Mouse (Mus musculus): ENCODE data around the gene Mst1r. TPM values are rescaled to one million over a fixed set of nuclear protein-coding genes. Genes with fewer than 3 reads are reported as not detected.
A peak's percentile ranks its signal among the peaks of the same experiment; 100 is the strongest.

Gene Mst1r
- total and polyA plus RNA-seq, 3 experiments: not detected

- H3K79me2 ChIP-seq (replicated peaks; ENCODE audit: control insufficient read depth, extremely low read depth, insufficient read depth, poor library complexity, severe bottlenecking): peaks cover 33% of the 10 kb centered on the region
- H3K27ac ChIP-seq (ENCODE audit: insufficient read depth, low read depth): no peak overlapping the region
- peak; percentile 34 for DNase-seq (ENCODE audit: extremely low read depth)
- peaks cover 7% of the 10 kb centered on the region for H3K9me3 ChIP-seq (replicated peaks; ENCODE audit: low read length)
- peaks cover 0 to 13% of the 10 kb centered on the region in 2 experiments for H3K36me3 ChIP-seq (replicated peaks in 1 of 2; ENCODE audit: control insufficient read depth in 1 of 2, insufficient read depth in 1 of 2, low read length in 1 of 2)
- TF ChIP-seq TBP (conservative IDR thresholded peaks at IDR 0.05; ENCODE audit: low read depth, low read length): 0 out of 2 replicates have a peak, but pooled peaks have one; percentile 36
- no peak for TF ChIP-seq HCFC1 (IDR thresholded peaks at IDR 0.05; ENCODE audit: low read depth, low read length)
- no peak for TF ChIP-seq RCOR1 (conservative IDR thresholded peaks at IDR 0.05; ENCODE audit: low read depth, low read length)
- dilution Hi-C loops (cut with MboI; ENCODE audit: extremely low pct_ligation_motif_present, extremely low pct_unique_long_range_greater_than_20kb, low sequenced_read_pairs): no loop called here
- in situ Hi-C loops (cut with MboI; ENCODE audit: low pct_ligation_motif_present, low pct_unique_long_range_greater_than_20kb, low sequenced_read_pairs): no loop called here
- no peak overlapping the region for H3K9ac ChIP-seq (ENCODE audit: insufficient read depth, low read depth)
- peaks cover 13 to 47% of the 10 kb centered on the region in 2 experiments for H3K4me1 ChIP-seq (ENCODE audit: control insufficient read depth in 1 of 2, insufficient read depth in 2 of 2)
- H3K27me3 ChIP-seq (replicated peaks): peaks cover 46% of the 10 kb centered on the region
- H3K4me3 ChIP-seq (replicated peaks in 1 of 3; ENCODE audit: low read depth in 2 of 3, low read length in 2 of 3, poor library complexity in 1 of 3): no peak overlapping the region
- H3K4me2 ChIP-seq (ENCODE audit: insufficient read depth, low read depth, poor library complexity, severe bottlenecking): no peak overlapping the region
Observed at GRCm38 (mm10) chr9:107949184-107949921, 42.7 kb downstream of the Mst1r start.

GRCm38 (mm10) chr9:107949922-107950235 is 43.2 kb downstream of the Mst1r start, which contains the start of gene Traip:
Gene Traip, plus strand, starts transcription at chr9:107950136.
- TF ChIP-seq CTCF (conservative IDR thresholded peaks at IDR 0.05 in 1 of 2, IDR thresholded peaks at IDR 0.05 in 1 of 2; ENCODE audit: low read depth in 2 of 2, low read length in 2 of 2): no peak
- TF ChIP-seq CHD1 (IDR thresholded peaks at IDR 0.05; ENCODE audit: low read depth, low read length): no peak
- Histone ChIP-seq H3K4me2 (ENCODE audit: insufficient read depth, low read depth, poor library complexity, severe bottlenecking) (peak within 1 kb of the TSS; percentile 89), H3K36me3 (replicated peaks in 1 of 2; ENCODE audit: control insufficient read depth in 1 of 2, insufficient read depth in 1 of 2, low read length in 1 of 2) (peaks cover 0 to 16% of the 10 kb centered on the region in 2 experiments), H3K4me3 (replicated peaks in 1 of 3; ENCODE audit: low read depth in 2 of 3, low read length in 2 of 3, poor library complexity in 1 of 3) (peak within 1 kb of the TSS; percentile 86 to 95 (median 89)), H3K9ac (ENCODE audit: insufficient read depth, low read depth) (peak within 1 kb of the TSS; percentile 42), H3K27ac (ENCODE audit: insufficient read depth, low read depth) (0 out of 2 replicates have a peak within 1 kb of the TSS, but pooled peaks have one; percentile 12), H3K27me3 (replicated peaks) (peaks cover 42% of the 10 kb centered on the region), H3K79me2 (replicated peaks; ENCODE audit: control insufficient read depth, extremely low read depth, insufficient read depth, poor library complexity, severe bottlenecking) (peaks cover 33% of the 10 kb centered on the region), H3K9me3 (replicated peaks; ENCODE audit: low read length) (peaks cover 7% of the 10 kb centered on the region), H3K4me1 (ENCODE audit: control insufficient read depth in 1 of 2, insufficient read depth in 2 of 2) (peaks cover 13 to 47% of the 10 kb centered on the region in 2 experiments)
- dilution Hi-C loops (cut with MboI; ENCODE audit: extremely low pct_ligation_motif_present, extremely low pct_unique_long_range_greater_than_20kb, low sequenced_read_pairs): no loop called here
- no peak for DNase-seq (ENCODE audit: extremely low read depth)
- in situ Hi-C loops (cut with MboI; ENCODE audit: low pct_ligation_motif_present, low pct_unique_long_range_greater_than_20kb, low sequenced_read_pairs): no loop called here

DNA sequence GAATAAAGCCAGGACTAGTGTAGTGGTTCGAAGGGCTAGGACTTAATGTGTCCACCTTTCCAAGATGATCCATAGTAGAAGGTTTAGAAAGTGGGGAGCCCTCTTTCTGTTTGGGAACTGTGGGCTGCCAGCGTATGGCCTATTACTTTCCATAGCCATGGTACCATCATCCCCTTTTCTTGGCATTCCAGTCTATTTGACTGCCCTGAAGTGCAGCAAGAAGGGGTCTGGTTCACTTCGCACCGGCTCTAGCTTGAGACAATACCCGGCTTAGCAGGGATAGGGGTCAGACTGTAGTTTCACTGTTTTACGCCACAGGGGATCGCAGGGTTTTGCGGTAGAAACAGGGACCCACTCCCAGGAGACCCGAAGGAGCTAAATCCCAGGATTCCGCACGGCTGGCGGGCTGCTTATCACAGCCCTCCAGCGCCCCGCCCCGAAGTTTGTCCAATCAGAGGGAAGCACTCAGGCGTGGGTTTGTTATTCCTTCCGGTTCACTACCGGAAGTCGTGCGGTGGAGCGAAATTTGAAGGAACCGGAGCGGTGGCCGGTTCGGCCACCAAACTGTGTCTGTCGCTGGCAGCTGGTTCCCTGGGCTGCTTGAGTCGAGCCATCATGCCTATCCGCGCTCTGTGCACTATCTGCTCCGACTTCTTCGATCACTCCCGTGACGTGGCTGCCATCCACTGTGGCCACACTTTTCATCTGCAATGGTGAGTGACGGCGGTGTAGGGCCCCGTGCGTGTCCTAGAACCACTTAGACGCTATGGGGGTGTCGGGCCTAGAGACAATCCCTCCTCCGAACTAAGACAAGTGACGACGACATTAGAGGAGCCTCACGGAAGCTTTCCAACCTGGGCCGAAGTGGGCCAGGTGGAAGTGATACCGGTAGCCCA is 44.0 kb downstream of the Mst1r start:
- Histone ChIP-seq H3K4me1 (ENCODE audit: control insufficient read depth in 1 of 2, insufficient read depth in 2 of 2) (peaks cover 13 to 47% of the 10 kb centered on the region in 2 experiments), H3K27me3 (replicated peaks) (peaks cover 34% of the 10 kb centered on the region), H3K9me3 (replicated peaks; ENCODE audit: low read length) (peaks cover 7% of the 10 kb centered on the region), H3K9ac (ENCODE audit: insufficient read depth, low read depth) (peak overlapping the region; percentile 42), H3K79me2 (replicated peaks; ENCODE audit: control insufficient read depth, extremely low read depth, insufficient read depth, poor library complexity, severe bottlenecking) (peaks cover 33% of the 10 kb centered on the region), H3K36me3 (replicated peaks in 1 of 2; ENCODE audit: control insufficient read depth in 1 of 2, insufficient read depth in 1 of 2, low read length in 1 of 2) (peaks cover 3 to 23% of the 10 kb centered on the region in 2 experiments), H3K4me3 (replicated peaks in 1 of 3; ENCODE audit: low read depth in 2 of 3, low read length in 2 of 3, poor library complexity in 1 of 3) (peak overlapping the region; percentile 86 to 95 (median 89)), H3K4me2 (ENCODE audit: insufficient read depth, low read depth, poor library complexity, severe bottlenecking) (peak overlapping the region; percentile 89), H3K27ac (ENCODE audit: insufficient read depth, low read depth) (0 out of 2 replicates have a peak overlapping the region, but pooled peaks have one; percentile 12)
- in situ Hi-C loops (cut with MboI; ENCODE audit: low pct_ligation_motif_present, low pct_unique_long_range_greater_than_20kb, low sequenced_read_pairs) (no loop called here), dilution Hi-C loops (cut with MboI; ENCODE audit: extremely low pct_ligation_motif_present, extremely low pct_unique_long_range_greater_than_20kb, low sequenced_read_pairs) (no loop called here)
- DNase-seq (ENCODE audit: extremely low read depth): peak; percentile 89
- TF ChIP-seq TCF12 (IDR thresholded peaks at IDR 0.05; ENCODE audit: low read depth, low read length): peak; percentile 63
- TF ChIP-seq SIN3A (IDR thresholded peaks at IDR 0.05; ENCODE audit: low read length): peak; percentile 99
- TF ChIP-seq KAT2A (IDR thresholded peaks at IDR 0.05; ENCODE audit: insufficient replicate concordance, low read length): peak; percentile 81
- TF ChIP-seq EP300 (IDR thresholded peaks at IDR 0.05; ENCODE audit: low read length): no peak
- TF ChIP-seq ELF1 (IDR thresholded peaks at IDR 0.05; ENCODE audit: low read depth, low read length): peak; percentile 87
- peak; percentile 82 for TF ChIP-seq NELFE (IDR thresholded peaks at IDR 0.05; ENCODE audit: low read depth, low read length)
- no peak for TF ChIP-seq PAX5 (IDR thresholded peaks at IDR 0.05; ENCODE audit: low read length)
- TF ChIP-seq MYC (IDR thresholded peaks at IDR 0.05; ENCODE audit: low read depth, low read length): peak; percentile 57; the same call in 1 of the 2 replicates
- peak; percentile 96 for TF ChIP-seq E2F4 (IDR thresholded peaks at IDR 0.05; ENCODE audit: insufficient replicate concordance, low read depth, low read length)
- TF ChIP-seq MAX (IDR thresholded peaks at IDR 0.05; ENCODE audit: low read length): peak; percentile 70; the same call in 1 of the 2 replicates
- peak; percentile 86 for TF ChIP-seq POLR2A (IDR thresholded peaks at IDR 0.05; ENCODE audit: low read depth, low read length)
- peak; percentile 28; the same call in 1 of the 2 replicates for TF ChIP-seq MEF2A (IDR thresholded peaks at IDR 0.05; ENCODE audit: borderline replicate concordance, low read depth, low read length)
- TF ChIP-seq ZMIZ1 (IDR thresholded peaks at IDR 0.05; ENCODE audit: low read depth, low read length): peak; percentile 71
- TF ChIP-seq BHLHE40 (IDR thresholded peaks at IDR 0.05; ENCODE audit: low read depth, low read length): peak; percentile 17; the same call in 1 of the 2 replicates
- TF ChIP-seq MXI1 (IDR thresholded peaks at IDR 0.05; ENCODE audit: low read depth, low read length): peak; percentile 91
- no peak; the same call in 1 of the 2 replicates for TF ChIP-seq POLR2AphosphoS2 (IDR thresholded peaks at IDR 0.05; ENCODE audit: low read depth, low read length)
- TF ChIP-seq JUN (IDR thresholded peaks at IDR 0.05; ENCODE audit: insufficient read depth, low read depth, low read length): no peak
